Mouse (Mus musculus) midbrain, postnatal 0 days (tissue): ENCODE data around the gene Zfand3. TPM values are rescaled to one million over a fixed set of nuclear protein-coding genes. Genes with fewer than 3 reads are reported as not detected.

Experiments used
- ATAC-seq: fragments of 200-750 bp; cut with Nextera tagmentation; 2 replicates; pipeline ENCODE4 v1.8.0; 2017; ENCODE audit warnings: moderate number of reproducible peaks, mild to moderate bottlenecking, moderate TSS enrichment, moderate library complexity; ENCODE audit not compliant: low FRiP score
- DNase-seq: peaks from one replicate; pipeline ENCODE4 v3.0.0-alpha.2; 2015; ENCODE audit warnings: low spot score
- H3K27ac ChIP-seq: fragments of 300-500 bp; sonication (generic); 2 replicates; pipeline ENCODE4 v1.5.1; 2014; ENCODE audit warnings: low read depth, mild to moderate bottlenecking, low read length, mixed read lengths
- H3K27me3 ChIP-seq: fragments of 300-500 bp; sonication (generic); 2 replicates; pipeline ENCODE4 v1.6.1; 2014; ENCODE audit warnings: low read length, control low read depth, mixed read lengths; ENCODE audit not compliant: insufficient read depth
- H3K36me3 ChIP-seq: fragments of 300-500 bp; sonication (generic); 2 replicates; pipeline ENCODE4 v1.6.1; 2014; ENCODE audit warnings: low read length, control low read depth, mixed read lengths; ENCODE audit not compliant: insufficient read depth
- H3K4me1 ChIP-seq: fragments of 300-500 bp; sonication (generic); 2 replicates; pipeline ENCODE4 v1.6.1; 2014; ENCODE audit warnings: mild to moderate bottlenecking, control low read depth, antibody characterized with exemption, low read length, mixed read lengths; ENCODE audit not compliant: insufficient read depth
- H3K4me2 ChIP-seq: fragments of 300-500 bp; sonication (generic); 2 replicates; pipeline ENCODE4 v1.6.1; 2014; ENCODE audit warnings: low read depth, mild to moderate bottlenecking, low read length, mixed read lengths; ENCODE audit not compliant: poor library complexity, severe bottlenecking
- H3K4me3 ChIP-seq: fragments of 300-500 bp; sonication (generic); 2 replicates; pipeline ENCODE4 v1.5.1; 2014; ENCODE audit warnings: low read depth, mild to moderate bottlenecking, low read length, moderate library complexity
- H3K9ac ChIP-seq: fragments of 300-500 bp; sonication (generic); replicated peaks from 2 replicates; pipeline ENCODE4 v1.6.1; 2014; ENCODE audit warnings: mild to moderate bottlenecking, low read length, moderate library complexity, mixed read lengths; ENCODE audit not compliant: poor library complexity, severe bottlenecking
- H3K9me3 ChIP-seq: fragments of 300-500 bp; sonication (generic); 2 replicates; pipeline ENCODE4 v1.6.1; 2016; ENCODE audit warnings: low read length, control low read depth
- CTCF ChIP-seq: IDR thresholded peaks from 2 replicates; pipeline ENCODE4 v1.5.1; 2016; ENCODE audit warnings: antibody characterized with exemption, mild to moderate bottlenecking
- WGBS: fragments of 180-500 bp; shearing (Covaris S2); extraction: QIAGEN DNeasy Blood & Tissue Kit; methylation state at CpG from one replicate; pipeline ENCODE4 v1.1.7; 2014; 5-methylcytosine and 5-hydroxymethylcytosine counted together
- polyA plus RNA-seq: library from polyadenylated mRNA; unstranded; fragments of >200 nt; fragmentation: Nextera tagmentation; extraction: Ambion mirVana; gene quantifications from 2 replicates; pipeline ENCODE4 v1.2.1, GENCODE M21; 2015
- total RNA-seq: library from RNA; depleted of rRNA; stranded (reverse); fragments of >200 nt; gene quantifications from 2 replicates; pipeline ENCODE4 v1.2.3, GENCODE M21; 2014

Zfand3 gene
- total and polyA plus RNA-seq, 2 experiments from 2014 or later, result 41.3 to 72.2 TPM

GRCm38 (mm10) chr17:29990845-29991244 is 13.7 kb upstream of the Zfand3 start:
- Histone ChIP-seq H3K27me3 (no peaks in the 10 kb centered on the region), H3K4me3 (no peak overlapping the region), H3K4me1 (no peaks in the 10 kb centered on the region), H3K27ac (no peak overlapping the region), H3K9me3 (no peaks in the 10 kb centered on the region), H3K9ac (no peak overlapping the region), H3K36me3 (no peaks in the 10 kb centered on the region), H3K4me2 (no peak overlapping the region)
- ATAC-seq, result no peak
- 89% methylated on average over 2 of the region's 2 CpGs for WGBS
- DNase-seq, result no peak
- no peak for TF ChIP-seq CTCF

- no peaks in the 10 kb centered on the region for H3K36me3 ChIP-seq
- H3K4me1 ChIP-seq, result no peaks in the 10 kb centered on the region
- H3K4me2 ChIP-seq, result no peak overlapping the region
- no peak overlapping the region for H3K27ac ChIP-seq
- H3K4me3 ChIP-seq, result no peak overlapping the region
- no peak; the same call in 1 of the 2 replicates for ATAC-seq
- H3K9ac ChIP-seq, result no peak overlapping the region
- 80% methylated on average over 8 of the region's 8 CpGs for WGBS
- no peak for TF ChIP-seq CTCF
- H3K9me3 ChIP-seq, result no peaks in the 10 kb centered on the region
- H3K27me3 ChIP-seq, result no peaks in the 10 kb centered on the region
- DNase-seq, result peak; percentile 85
Observed at GRCm38 (mm10) chr17:29993488-29993887, 11.0 kb upstream of the Zfand3 start.

GRCm38 (mm10) chr17:29994011-29994410 is 10.5 kb upstream of the Zfand3 start:
- no peak overlapping the region for H3K4me2 ChIP-seq
- 81% methylated on average over 3 of the region's 3 CpGs for WGBS
- no peak overlapping the region for H3K4me3 ChIP-seq
- H3K27ac ChIP-seq, result no peak overlapping the region
- no peaks in the 10 kb centered on the region for H3K27me3 ChIP-seq
- TF ChIP-seq CTCF, result no peak
- DNase-seq (no peak), ATAC-seq (no peak)
- H3K9ac ChIP-seq, result no peak overlapping the region
- H3K9me3 ChIP-seq, result no peaks in the 10 kb centered on the region
- no peaks in the 10 kb centered on the region for H3K4me1 ChIP-seq
- H3K36me3 ChIP-seq, result no peaks in the 10 kb centered on the region

- no peak for TF ChIP-seq CTCF
- no peaks in the 10 kb centered on the region for H3K27me3 ChIP-seq
- H3K27ac ChIP-seq, result no peak overlapping the region
- H3K36me3 ChIP-seq, result no peaks in the 10 kb centered on the region
- no peaks in the 10 kb centered on the region for H3K4me1 ChIP-seq
- WGBS, result 81% methylated on average over 4 of the region's 4 CpGs
- no peaks in the 10 kb centered on the region for H3K9me3 ChIP-seq
- H3K4me2 ChIP-seq, result no peak overlapping the region
- DNase-seq (no peak), ATAC-seq (no peak)
- no peak overlapping the region for H3K4me3 ChIP-seq
- H3K9ac ChIP-seq, result no peak overlapping the region
Observed at GRCm38 (mm10) chr17:29994459-29994858, 10.1 kb upstream of the Zfand3 start.

GRCm38 (mm10) chr17:29995986-29996385 is 8.5 kb upstream of the Zfand3 start:
- H3K4me3 ChIP-seq, result no peak overlapping the region
- H3K27ac ChIP-seq, result no peak overlapping the region
- no peaks in the 10 kb centered on the region for H3K9me3 ChIP-seq
- no peaks in the 10 kb centered on the region for H3K27me3 ChIP-seq
- H3K4me1 ChIP-seq, result no peaks in the 10 kb centered on the region
- DNase-seq (no peak), ATAC-seq (no peak)
- H3K36me3 ChIP-seq, result no peaks in the 10 kb centered on the region
- TF ChIP-seq CTCF, result no peak
- H3K4me2 ChIP-seq, result no peak overlapping the region
- WGBS, result 90% methylated on average over 5 of the region's 5 CpGs
- H3K9ac ChIP-seq, result no peak overlapping the region

GRCm38 (mm10) chr17:29997726-29998125 is 6.8 kb upstream of the Zfand3 start:
- ATAC-seq (no peak), DNase-seq (no peak)
- H3K27me3 ChIP-seq, result no peaks in the 10 kb centered on the region
- H3K4me1 ChIP-seq, result no peaks in the 10 kb centered on the region
- no peaks in the 10 kb centered on the region for H3K36me3 ChIP-seq
- WGBS, result 47% methylated on average over 7 of the region's 7 CpGs
- no peak overlapping the region for H3K4me3 ChIP-seq
- H3K4me2 ChIP-seq, result no peak overlapping the region
- no peak overlapping the region for H3K9ac ChIP-seq
- no peak for TF ChIP-seq CTCF
- no peaks in the 10 kb centered on the region for H3K9me3 ChIP-seq
- H3K27ac ChIP-seq, result no peak overlapping the region
